Mouse (Mus musculus): Measurements from ENCODE around the gene Wwc1. TPM values are rescaled to one million over a fixed set of nuclear protein-coding genes. Genes with fewer than 3 reads are reported as not detected.
A peak's percentile ranks its signal among the peaks of the same experiment; 100 is the strongest.

Wwc1 gene
- polyA plus RNA-seq, 1 experiment, result 55.9 TPM

DNA sequence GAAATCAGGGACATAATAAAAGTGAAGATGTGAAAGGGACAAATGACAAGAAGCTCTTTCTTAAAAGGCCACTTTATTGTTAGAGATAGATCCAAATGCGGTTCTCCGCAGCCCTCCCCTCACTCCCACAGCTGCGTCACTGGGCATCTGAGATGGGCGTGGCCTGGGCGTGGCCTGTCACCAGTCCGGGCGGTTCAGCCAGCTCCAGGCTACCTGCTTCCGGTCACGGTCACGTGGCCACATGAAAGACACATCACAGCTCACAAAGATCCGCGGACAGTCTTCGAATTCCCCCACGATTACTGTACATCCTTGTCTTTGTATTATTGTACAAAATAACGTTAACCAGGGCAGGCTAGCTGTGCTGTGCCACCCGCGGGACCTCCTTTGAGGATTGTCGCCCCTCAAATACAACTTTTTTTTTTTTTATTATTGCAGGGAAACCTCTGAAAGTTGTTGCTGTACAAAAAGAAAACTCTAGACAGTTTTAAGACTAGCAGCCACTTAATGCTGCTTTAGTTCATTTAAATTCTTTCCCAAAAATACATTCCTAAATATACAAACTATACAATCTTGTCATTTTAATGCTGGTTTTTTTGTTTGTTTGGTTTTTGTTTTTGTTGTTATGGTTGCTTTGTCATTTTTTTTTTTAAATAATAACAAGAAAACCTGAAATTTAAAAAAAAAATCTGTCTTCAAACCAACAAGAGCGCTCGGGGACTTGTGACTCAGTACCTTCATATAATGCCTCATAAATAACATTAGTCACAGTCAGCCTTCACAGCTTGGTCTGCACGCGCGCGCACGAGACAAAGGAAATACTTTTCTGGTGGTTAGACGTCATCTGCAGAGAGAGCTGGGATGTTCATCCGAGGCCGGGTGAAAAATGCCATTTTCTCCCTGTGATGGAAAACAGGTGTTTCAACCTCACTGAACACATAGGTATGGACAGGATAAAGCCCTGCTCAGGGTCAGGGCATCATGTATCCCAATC lies 141.7 kb downstream of the Wwc1 start:
- Histone ChIP-seq H3K36me3 (ENCODE audit: control insufficient read depth, insufficient read depth, low read length) (peaks cover 11% of the 10 kb centered on the region), H3K4me1 (ENCODE audit: control insufficient read depth, insufficient read depth, insufficient read length, low read length) (no peaks in the 10 kb centered on the region; the same call in 1 of the 2 replicates), H3K4me3 (ENCODE audit: low read depth, low read length) (peak overlapping the region; percentile 58), H3K27me3 (ENCODE audit: control insufficient read depth, insufficient read depth, low read length) (no peaks in the 10 kb centered on the region), H3K27ac (ENCODE audit: insufficient read depth, low read depth, low read length) (0 out of 2 replicates have a peak overlapping the region, but pooled peaks have one; percentile 0)
- TF ChIP-seq POLR2A (IDR thresholded peaks at IDR 0.05; ENCODE audit: low read depth, low read length), result no peak
- no peak for TF ChIP-seq CTCF (IDR thresholded peaks at IDR 0.05; ENCODE audit: extremely low read depth, insufficient read length, insufficient replicate concordance, low read depth, low read length)
- WGBS, result 31% methylated on average over 28 of the region's 28 CpGs

DNA sequence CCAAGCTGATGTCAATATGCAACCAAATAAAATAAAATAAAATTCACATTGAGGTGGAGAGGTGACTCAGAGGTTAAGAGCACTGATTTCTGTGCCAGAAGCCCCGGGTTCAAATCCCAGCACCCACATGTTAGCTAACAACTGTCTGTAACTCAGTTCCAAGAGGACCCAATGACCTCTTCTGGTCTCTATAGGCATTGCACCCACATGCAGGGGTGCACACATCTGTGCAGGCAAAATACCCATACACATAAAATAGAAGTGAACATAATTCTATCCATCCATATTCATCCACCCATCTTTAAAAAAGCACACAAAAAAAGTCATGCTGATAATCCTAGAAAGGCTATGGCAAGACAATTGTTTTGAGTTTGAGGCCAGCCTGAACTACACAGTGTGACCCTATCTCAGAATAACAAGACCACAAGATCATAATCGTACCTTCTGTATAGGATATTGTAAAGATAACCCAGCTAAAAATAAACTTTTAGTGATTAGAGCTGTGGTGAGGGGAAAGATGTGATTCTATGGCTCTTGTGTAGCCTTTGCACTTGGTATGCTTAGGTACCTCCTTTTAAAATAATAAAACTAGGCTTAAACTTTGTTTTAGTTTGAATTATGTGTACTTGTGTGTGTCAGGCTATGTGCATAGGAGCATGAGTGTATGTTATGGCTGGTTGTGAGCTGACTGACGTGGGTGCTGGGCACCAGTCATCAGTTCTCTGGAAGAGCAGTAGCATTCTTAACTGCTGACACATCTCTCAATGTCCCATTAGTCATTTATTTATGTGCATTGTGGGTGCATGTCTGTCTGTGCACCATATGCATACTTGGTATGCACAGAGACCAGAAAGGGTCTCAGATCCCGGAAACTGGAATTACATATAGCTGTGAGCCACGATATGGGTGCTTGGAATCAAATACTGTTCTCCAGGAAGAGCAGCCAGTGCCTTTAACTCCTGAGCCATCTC lies 142.9 kb downstream of the Wwc1 start:
- TF ChIP-seq POLR2A (IDR thresholded peaks at IDR 0.05; ENCODE audit: low read depth, low read length), result no peak
- TF ChIP-seq CTCF (IDR thresholded peaks at IDR 0.05; ENCODE audit: extremely low read depth, insufficient read length, insufficient replicate concordance, low read depth, low read length), result no peak
- WGBS, result 79% methylated on average over 5 of the region's 5 CpGs
- Histone ChIP-seq H3K27me3 (ENCODE audit: control insufficient read depth, insufficient read depth, low read length) (no peaks in the 10 kb centered on the region), H3K4me1 (ENCODE audit: control insufficient read depth, insufficient read depth, insufficient read length, low read length) (peaks cover 4% of the 10 kb centered on the region), H3K36me3 (ENCODE audit: control insufficient read depth, insufficient read depth, low read length) (peaks cover 9% of the 10 kb centered on the region; the same call in 1 of the 2 replicates), H3K4me3 (ENCODE audit: low read depth, low read length) (no peak overlapping the region), H3K27ac (ENCODE audit: insufficient read depth, low read depth, low read length) (no peak overlapping the region)

DNA sequence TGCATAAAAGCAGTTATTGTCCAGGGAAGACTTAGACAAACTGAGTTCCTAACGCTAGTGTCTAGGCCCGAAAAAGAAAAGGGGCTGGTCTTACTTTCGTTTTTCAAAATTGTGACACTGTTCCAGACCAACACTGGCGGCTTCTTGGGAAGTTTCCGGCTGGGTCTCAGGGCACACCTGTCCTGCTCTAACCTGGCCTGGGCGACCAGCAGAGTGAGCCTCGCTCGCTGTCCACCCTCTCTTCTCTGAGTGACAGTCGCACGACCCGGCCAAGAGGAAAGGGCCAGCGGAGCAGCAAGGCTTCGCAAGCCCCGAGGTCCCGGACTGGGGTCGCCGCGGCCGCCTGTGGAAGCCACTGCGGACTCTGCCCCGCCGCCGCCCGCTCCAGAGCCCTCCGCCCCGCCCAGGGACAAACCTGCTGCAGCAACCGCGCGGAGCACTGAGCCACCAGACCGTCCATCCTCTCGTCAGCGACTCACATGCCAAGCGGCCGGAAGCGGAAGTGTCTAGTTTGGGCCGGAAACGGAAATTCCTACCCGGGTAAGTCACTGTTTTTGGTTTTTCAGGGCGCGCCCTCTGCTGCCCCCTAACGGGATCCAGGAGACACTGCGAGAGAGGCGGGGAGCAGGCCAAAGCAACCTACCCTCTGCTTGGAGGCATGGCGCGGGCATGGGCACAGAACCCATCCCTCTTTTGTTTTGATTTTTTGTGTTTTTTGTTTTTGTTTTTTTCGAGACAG lies 146.1 kb downstream of the Wwc1 start, which contains the start of gene Rars:
Gene Rars, minus strand, starts transcription at position 485 of the 739 bp plus-strand sequence.
- H3K36me3 ChIP-seq (ENCODE audit: control insufficient read depth, insufficient read depth, low read length), result peaks cover 16% of the 10 kb centered on the region
- WGBS, result under 1% methylated on average over 46 of the region's 46 CpGs
- H3K27me3 ChIP-seq (ENCODE audit: control insufficient read depth, insufficient read depth, low read length), result no peaks in the 10 kb centered on the region
- peak within 1 kb of the TSS; percentile 77 for H3K27ac ChIP-seq (ENCODE audit: insufficient read depth, low read depth, low read length)
- peaks cover 9% of the 10 kb centered on the region for H3K4me1 ChIP-seq (ENCODE audit: control insufficient read depth, insufficient read depth, insufficient read length, low read length)
- H3K4me3 ChIP-seq (ENCODE audit: low read depth, low read length), result peak within 1 kb of the TSS; percentile 88
- peak; percentile 88 for TF ChIP-seq CTCF (IDR thresholded peaks at IDR 0.05; ENCODE audit: extremely low read depth, insufficient read length, insufficient replicate concordance, low read depth, low read length)
- TF ChIP-seq POLR2A (IDR thresholded peaks at IDR 0.05; ENCODE audit: low read depth, low read length), result peak; percentile 59; the same call in 1 of the 2 replicates

- Histone ChIP-seq H3K4me1 (ENCODE audit: control insufficient read depth, insufficient read depth, insufficient read length, low read length) (peaks cover 9% of the 10 kb centered on the region), H3K27me3 (ENCODE audit: control insufficient read depth, insufficient read depth, low read length) (no peaks in the 10 kb centered on the region), H3K4me3 (ENCODE audit: low read depth, low read length) (peak overlapping the region; percentile 27; the same call in 1 of the 2 replicates), H3K36me3 (ENCODE audit: control insufficient read depth, insufficient read depth, low read length) (peaks cover 24% of the 10 kb centered on the region), H3K27ac (ENCODE audit: insufficient read depth, low read depth, low read length) (peak overlapping the region; percentile 77)
- WGBS, result 24% methylated on average over 6 of the region's 6 CpGs
- no peak for TF ChIP-seq CTCF (IDR thresholded peaks at IDR 0.05; ENCODE audit: extremely low read depth, insufficient read length, insufficient replicate concordance, low read depth, low read length)
These were observed 147.1 kb downstream of the Wwc1 start for GRCm38 (mm10) chr11:35833270-35833669.

GRCm38 (mm10) chr11:35832139-35832538 lies 148.2 kb downstream of the Wwc1 start:
- Histone ChIP-seq H3K27ac (ENCODE audit: insufficient read depth, low read depth, low read length) (0 out of 2 replicates have a peak overlapping the region, but pooled peaks have one; percentile 34), H3K36me3 (ENCODE audit: control insufficient read depth, insufficient read depth, low read length) (peaks cover 35% of the 10 kb centered on the region), H3K27me3 (ENCODE audit: control insufficient read depth, insufficient read depth, low read length) (no peaks in the 10 kb centered on the region), H3K4me1 (ENCODE audit: control insufficient read depth, insufficient read depth, insufficient read length, low read length) (peaks cover 9% of the 10 kb centered on the region), H3K4me3 (ENCODE audit: low read depth, low read length) (no peak overlapping the region)
- TF ChIP-seq POLR2A (IDR thresholded peaks at IDR 0.05; ENCODE audit: low read depth, low read length), result no peak
- no peak for TF ChIP-seq CTCF (IDR thresholded peaks at IDR 0.05; ENCODE audit: extremely low read depth, insufficient read length, insufficient replicate concordance, low read depth, low read length)
- WGBS, result 13% methylated on average over 4 of the region's 4 CpGs

GRCm38 (mm10) chr11:35827714-35828113 lies 152.6 kb downstream of the Wwc1 start:
- no peak overlapping the region for H3K4me3 ChIP-seq (ENCODE audit: low read depth, low read length)
- WGBS, result 83% methylated on average over 6 of the region's 6 CpGs
- H3K27me3 ChIP-seq (ENCODE audit: control insufficient read depth, insufficient read depth, low read length), result no peaks in the 10 kb centered on the region
- H3K27ac ChIP-seq (ENCODE audit: insufficient read depth, low read depth, low read length), result no peak overlapping the region
- H3K4me1 ChIP-seq (ENCODE audit: control insufficient read depth, insufficient read depth, insufficient read length, low read length), result peaks cover 4% of the 10 kb centered on the region; the same call in 1 of the 2 replicates
- TF ChIP-seq CTCF (IDR thresholded peaks at IDR 0.05; ENCODE audit: extremely low read depth, insufficient read length, insufficient replicate concordance, low read depth, low read length) (no peak), POLR2A (IDR thresholded peaks at IDR 0.05; ENCODE audit: low read depth, low read length) (no peak)
- H3K36me3 ChIP-seq (ENCODE audit: control insufficient read depth, insufficient read depth, low read length), result peaks cover 67% of the 10 kb centered on the region
